Mouse (Mus musculus) right cerebral cortex, adult 18-20 months (tissue): ENCODE data around the gene Rpl13a.
"Not testable (repeated sequence)": the region's sequence is repeated elsewhere in the genome, so short reads cannot be mapped to it uniquely, and the experiment has no call there.

Experiments used
- DNase-seq: peaks from one replicate; pipeline ENCODE4 v3.0.0; 2022; ENCODE audit warnings: mixed read lengths

Rpl13a gene

DNA sequence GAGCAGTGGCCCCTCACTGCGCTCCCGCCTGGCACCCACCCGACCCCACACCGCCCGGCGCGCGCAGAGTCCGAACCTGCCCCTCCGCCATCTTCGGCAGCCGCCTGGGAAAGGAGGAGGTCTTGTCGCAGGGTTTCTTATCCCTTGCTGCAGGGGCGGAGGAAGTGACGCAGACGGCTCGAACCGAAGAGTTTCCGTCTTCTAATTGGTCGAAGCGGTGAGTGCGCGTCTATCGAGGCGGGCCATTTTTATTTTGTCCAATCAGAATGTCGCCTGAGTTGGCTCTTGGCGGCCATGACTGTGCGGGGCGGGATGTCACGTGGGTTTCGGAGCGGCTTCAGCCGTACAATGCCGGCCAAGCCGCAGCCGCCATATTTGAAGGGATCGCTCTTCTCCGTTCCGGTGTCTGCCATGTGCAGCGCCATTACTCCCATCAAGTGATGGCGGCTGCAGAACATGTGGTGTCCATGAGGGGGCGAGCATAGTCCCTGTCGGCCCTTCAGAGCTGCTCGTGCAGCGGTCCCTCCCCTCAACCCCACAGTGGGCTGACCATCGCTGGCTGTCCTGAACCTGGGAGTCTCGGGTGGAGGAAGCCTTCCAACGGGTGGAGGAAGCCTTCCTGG, at the start of gene Rpl13a:
Gene Rpl13a (minus strand): TSS at position 138 of the 623 bp plus-strand sequence.
- peak; percentile 100 for DNase-seq

DNA sequence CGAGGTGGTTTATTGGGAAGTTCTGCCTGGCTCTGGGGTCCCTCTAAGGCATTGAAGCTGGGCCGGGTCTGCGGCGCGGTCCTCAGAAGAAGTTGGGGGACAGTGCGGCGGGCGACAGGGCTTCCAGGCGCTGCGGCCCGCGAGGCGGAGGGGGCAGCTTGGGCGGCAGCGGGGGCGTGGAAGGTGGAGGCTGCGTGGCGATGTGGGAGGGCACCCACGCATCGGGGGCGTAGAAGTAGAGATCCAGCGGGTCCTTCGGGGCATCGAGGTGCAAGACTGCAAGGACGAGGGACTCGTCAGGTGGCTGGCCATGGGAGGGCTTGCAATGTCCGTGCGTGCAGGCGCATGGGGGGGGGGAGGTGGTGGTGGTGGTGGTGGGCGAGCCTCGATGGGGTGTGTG, 47.8 kb upstream of the Rpl13a start:
- no peak for DNase-seq

DNA sequence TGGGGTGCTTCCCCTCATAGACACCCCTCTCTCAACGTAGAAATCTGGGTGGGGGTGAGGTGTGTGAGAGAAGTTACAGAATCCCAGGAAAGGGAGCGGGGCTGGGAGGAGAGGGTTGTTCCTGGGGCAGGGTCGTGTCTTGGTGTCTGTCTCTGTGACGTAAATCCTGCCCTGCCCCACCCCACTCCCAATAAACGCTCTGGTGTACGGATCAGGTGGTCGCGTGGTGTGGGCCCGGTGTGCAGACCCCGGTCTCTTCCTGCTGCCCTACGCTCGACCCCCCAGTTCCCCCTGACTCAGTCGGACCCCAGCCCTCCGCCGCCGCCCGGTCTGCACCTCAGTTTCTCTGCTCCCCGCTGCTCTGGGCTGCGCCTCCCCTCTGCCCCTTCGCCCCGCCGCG, 47.4 kb upstream of the Rpl13a start:
- no peak for DNase-seq

DNA sequence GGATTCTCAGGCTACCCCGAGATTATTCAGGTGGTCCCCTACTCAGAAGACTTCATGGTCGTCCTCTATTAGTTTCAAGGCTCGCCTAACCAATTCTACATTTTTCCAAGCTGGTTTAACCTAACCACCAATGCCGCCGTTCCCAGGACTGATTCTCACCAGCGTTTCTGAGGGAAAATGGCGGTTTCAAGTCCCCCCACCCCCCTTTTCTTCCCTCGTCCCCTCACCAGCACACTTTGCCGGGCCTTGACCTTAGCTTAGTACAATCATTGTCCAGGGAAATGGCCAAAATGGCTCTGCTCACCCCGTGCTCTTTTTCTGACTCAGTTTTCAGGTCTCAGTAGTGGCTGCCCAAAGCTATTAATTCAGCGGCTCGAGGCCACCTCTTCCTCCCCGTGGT, 46.8 kb upstream of the Rpl13a start:
- no peak for DNase-seq

DNA sequence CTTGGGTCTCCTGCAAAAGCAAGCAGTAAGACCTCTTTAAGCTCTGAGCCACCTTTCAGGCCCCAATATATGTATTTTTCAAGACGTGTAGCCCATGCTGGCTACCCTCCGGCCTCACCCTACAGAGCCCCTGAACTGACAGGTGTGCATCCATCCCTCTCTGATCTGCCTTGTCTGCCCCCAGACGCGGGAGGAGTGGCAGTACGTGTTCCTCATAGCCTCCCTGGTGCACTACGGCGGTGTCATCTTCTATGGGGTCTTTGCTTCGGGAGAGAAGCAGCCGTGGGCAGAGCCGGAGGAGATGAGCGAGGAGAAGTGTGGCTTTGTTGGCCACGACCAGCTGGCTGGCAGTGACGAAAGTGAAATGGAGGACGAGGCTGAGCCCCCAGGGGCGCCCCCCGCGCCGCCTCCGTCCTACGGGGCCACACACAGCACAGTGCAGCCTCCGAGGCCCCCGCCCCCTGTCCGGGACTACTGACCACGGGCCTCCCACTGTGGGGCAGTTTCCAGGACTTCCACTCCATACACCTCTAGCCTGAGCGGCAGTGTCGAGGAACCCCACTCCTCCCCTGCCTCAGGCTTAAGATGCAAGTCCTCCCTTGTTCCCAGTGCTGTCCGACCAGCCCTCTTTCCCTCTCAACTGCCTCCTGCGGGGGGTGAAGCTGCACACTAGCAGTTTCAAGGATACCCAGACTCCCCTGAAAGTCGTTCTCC, 46.2 kb upstream of the Rpl13a start:
- no peak for DNase-seq

DNA sequence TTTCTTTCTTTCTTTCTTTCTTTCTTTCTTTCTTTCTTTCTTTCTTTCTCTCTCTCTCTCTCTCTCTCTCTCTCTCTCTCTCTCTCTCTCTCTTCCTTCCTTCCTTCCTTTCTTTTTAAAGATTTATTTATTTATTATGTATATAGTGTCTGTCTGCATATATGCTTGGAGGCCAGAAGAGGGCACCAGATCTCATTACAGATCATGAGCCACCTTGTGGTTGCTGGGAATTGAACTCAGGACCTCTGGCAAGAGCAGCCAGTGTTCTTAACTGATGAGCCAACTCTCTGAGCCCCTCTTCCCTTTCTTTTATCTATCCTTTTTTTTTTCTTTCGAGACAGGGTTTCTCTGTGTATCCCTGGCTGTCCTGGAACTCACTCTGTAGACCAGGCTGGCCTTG, 45.2 kb upstream of the Rpl13a start:
- DNase-seq: not testable (repeated sequence)

DNA sequence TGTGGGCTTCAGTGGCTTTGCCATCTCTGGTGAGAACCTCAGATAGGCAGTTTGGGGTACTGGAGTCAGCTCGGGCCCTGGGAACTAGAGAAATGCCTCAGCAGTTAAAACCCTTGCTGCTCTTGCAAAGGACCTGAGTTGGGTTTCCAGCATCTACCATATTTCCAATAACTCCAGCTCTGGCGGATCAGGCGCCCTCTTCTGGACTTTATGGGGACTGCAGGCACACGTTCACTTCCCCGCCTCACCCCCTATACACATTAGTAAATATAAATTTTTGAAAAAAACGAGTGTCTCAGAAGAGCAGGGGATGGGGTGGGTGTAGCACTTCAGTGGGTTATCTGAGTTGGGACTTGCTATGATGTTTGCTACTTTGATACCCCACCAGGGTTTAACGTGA, 44.4 kb upstream of the Rpl13a start:
- no peak for DNase-seq

DNA sequence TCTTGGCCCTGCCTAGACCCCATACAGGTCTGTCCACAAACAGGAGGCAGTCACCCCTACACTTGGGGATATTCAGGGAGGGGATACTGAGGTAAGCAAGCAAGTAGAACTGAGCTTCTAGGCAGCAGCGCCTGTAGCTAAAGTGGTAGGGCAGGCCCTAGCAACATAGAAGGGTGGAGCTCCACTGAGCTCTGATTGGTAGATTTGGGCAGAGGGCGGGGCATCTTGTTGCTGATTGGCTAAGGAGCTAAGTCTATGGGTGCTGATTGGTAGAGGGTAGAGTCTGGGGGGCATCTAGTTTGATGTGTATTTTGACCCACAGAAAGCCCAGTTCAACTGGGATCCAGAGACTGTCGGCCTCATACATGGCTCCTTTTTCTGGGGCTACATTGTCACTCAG, 40.9 kb upstream of the Rpl13a start:
- DNase-seq: peak; percentile 65

DNA sequence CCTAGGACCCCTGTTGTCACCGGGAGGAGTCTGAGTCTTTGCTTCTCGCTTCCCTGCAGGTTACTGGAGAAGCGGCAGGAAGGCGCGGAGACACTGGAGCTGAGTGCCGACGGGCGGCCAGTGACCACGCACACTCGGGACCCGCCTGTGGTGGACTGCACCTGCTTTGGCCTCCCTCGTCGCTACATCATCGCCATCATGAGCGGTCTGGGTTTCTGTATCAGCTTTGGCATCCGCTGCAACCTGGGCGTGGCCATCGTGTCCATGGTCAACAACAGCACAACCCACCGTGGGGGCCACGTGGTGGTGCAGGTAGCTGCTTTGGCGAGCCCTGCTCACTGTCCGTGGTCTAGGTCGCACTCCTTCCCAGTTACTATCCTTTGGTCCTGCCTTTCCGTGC, 40.1 kb upstream of the Rpl13a start:
- DNase-seq: no peak

DNA sequence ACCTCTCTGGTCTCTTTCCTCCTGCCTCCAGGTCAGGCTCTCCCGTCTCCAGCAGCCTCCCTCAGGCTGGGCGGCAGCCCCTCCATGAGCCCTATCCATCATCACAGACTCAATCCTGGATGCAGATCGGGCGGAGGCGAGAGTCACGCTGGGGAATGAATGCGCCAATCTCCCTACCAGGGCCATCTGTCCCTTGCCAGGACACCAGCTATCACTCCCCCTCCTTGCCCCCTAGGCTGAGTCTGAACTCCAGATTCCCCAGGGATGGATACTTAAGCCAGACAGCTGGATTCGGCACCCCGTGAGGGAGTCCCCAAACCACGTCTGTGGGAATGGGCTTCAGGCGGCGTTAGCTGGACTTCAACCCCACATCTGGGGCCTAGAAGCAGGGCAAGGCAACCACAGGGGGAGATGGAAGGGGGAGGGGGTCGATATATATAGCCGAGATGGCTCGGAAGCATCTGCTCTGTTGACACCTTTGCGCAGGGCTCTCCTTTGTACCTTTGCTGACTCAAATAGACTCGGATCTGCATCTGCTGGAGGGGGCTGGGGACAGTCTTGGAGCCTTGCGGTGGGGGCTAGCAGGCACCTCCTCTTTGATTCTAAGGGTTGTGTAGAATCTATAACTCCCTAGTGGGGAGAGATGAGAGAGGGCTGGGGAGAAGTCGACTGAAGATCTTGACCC, 39.3 kb upstream of the Rpl13a start:
- peak; percentile 73 for DNase-seq

DNA sequence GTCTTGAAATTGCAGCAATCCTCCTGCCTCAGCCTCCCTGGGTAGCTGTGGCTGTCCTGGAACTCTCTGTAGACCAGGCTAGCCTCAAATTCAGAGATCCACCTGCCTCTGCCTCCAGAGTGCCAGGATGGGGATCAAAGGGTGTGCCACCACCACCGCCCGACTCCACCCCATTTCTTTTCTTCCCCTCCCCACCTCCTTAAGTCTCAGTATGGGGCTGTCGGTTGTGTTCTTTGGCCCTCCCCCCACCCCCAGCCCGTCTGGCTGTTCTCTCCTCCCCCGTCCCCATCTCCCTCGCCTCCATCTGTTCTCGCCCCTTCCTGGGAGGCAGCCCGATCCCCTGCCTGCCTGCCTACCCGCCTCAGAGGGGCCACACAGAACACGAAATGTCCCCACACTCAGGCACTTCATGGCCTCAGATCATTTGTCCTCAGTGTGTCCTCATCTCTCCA, 38.4 kb upstream of the Rpl13a start:
- DNase-seq: peak; percentile 73

DNA sequence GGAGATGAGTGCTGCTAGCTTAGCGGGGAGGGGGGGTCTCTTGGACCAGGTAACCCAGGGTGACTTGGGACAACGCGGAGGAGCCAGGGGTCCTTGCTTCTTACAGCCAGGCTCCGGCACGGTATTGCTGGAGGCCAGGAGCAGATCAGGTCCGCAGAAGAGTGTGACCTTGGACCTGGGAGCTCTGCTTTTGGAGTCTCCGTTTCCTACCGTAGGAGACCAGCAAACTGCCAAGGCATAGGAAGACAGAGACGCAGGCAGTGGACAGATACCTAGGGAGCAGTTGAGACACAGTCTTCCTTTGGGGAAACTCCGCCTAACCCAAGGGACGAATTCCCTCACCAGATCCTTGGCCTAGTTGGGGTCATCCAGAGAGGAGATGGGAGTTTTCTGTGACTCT, 37.1 kb upstream of the Rpl13a start:
- DNase-seq: no peak

DNA sequence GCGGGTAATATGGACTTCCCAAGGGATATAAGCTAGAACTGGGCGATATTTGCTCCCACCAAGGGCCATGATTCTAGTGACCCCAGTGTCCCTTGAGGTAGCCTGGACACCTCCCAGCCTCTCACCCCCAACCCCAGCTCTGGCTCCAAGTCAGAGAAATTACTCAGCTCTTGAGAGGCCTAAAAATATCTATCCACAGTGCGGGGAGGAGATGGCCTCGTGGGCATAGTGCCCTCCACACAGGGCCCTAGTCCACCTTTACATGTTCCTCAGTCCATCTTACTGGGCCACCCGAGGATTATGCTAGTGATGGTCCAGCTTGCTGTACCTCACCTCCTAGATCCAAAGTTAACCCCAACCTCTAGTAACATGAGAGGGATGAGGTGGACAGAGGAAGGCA, 36.3 kb upstream of the Rpl13a start:
- peak; percentile 32 for DNase-seq

DNA sequence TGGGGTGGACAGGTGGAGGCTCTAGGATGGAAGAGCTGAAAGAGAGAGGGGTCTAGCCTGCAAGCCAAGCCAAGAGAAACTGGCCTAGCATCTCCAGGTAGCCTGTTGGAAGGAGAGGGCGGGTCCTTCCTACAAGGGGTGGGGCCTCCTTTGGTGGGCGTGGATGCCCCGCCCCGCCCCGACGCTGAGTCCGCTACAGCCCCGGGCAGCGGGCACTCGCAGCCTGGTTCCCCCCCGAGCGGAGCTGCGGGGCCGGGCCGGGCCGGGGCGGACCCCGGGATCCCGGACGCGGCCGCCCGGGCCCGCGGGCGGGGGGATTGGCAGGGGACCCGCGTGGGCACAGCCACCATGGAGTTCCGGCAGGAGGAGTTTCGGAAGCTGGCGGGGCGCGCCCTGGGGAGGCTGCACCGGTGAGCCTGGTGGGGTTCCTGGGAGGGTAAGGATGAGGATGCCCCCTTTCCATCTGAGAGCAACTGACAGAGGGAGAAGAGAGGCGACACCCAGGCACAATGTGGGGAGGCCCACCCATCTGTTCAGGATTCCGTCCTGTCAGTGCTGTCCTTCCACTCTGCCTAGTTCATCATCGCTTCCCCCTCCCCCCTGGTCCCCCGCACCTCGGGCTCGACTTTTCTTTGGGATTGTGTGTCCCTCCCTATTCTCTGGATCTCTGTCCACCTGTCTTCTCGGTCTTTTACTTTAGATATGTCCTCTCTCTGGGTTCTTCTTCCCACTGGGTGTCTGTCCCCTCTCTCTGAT, 35.4 kb upstream of the Rpl13a start, which contains the start of gene Slc17a7:
Gene Slc17a7 (plus strand): TSS at position 215 of the 756 bp plus-strand sequence.
- DNase-seq: peak; percentile 67

DNA sequence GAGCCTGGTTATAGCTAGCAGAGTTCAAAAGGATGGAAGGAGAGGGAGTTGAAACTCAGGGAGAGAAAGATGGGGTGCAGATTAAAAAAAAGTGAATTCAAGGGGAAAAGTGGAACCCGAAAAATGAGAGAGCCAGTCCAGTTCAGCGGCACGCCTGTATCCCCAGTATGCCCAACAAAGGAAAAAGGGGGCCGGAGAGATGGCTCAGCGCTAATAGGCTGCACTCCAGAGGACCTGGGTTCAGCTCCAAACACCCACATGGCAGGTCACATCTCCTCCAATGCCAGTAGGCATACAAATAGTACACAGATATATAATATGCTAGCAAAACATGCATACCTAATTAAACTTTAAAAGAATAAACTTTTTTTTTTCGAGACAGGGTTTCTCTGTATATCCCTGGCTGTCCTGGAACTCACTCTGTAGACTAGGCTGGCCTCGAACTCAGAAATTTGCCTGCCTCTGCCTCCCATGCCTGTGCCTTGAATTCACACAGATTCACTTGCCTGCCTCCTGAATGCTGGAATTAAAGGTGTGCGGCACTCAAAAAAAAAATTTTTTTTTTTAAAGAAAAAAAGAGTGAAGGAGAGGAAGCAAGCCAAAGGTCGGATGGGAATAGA, 34.5 kb upstream of the Rpl13a start:
- no peak for DNase-seq

DNA sequence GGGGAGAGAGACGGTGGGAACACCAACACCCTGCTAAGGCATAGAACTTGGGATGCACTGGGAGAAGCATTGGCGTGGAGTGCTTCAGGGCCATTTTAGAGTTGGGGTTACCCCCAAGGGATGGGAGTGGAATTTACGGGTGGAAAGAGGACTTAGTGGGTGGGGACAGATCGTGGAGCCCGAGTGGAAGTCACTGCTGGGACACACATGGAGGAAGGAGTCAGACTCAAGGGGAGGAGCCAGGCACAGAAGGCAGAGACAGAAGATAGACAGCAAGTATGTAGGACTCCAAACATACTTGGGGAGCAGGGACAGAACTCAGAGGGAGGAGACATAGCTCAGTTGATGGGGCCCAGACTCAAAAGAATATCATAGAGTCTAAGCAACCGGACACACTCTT, 34.0 kb upstream of the Rpl13a start:
- no peak for DNase-seq

DNA sequence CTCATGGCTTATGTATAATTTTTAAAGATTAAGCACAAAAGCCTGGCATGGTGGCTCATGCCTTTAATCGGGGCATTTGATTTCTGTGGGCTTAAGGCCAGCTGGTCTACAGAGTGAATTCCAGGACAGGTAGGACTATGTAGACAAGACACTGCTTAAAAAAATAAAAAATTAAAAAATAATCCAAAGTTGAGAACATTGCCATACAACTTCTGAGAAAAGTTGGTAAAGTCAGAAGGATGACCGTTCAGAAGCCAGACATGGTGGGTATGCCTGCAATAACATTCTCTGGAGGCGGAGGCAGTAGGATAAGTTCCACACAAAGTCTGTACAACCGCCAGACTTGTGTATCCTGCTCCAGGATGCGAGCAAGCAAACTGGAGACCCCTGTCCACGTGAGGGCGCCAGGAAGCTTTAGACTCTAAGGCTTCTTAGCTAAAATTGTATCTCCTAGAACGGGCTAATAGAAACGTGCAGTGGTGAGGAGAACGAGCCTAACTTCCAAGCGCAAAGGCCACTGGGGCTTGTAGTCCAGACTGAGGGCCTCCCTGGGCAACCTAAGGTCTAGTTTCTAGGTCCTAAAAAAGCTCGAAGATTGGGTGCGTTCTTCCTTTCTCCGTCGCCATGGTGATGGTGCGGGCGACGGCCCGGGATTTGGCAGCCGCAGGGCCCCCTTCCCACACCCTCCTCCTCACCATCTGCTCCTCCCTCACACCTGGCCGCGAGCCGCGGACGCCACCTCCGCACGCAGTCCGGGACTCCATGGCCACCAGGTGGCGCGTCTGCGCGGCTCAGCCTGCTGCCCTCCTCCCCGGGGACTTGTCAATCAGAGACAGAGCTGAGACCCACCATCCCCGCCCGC, 33.3 kb upstream of the Rpl13a start:
- peak; percentile 94 for DNase-seq

DNA sequence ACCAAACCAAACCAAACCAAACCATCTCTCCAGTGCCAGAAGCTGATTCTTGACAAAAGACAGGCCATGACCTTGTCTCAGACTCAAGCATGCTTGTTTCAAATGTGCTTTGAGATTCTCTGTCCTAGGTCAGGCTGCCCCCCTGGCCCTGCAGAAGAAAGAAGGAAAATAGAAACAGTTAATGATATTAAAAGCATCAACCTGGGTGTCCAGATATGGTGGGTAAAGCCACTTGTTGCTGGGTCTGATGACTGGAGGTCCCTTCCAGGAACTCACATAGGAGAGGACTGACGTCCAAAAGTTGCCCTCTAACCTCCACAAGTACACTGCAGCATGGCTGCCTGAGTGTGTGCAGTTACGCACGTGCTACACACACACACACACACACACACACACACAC, 32.3 kb upstream of the Rpl13a start:
- no peak for DNase-seq

DNA sequence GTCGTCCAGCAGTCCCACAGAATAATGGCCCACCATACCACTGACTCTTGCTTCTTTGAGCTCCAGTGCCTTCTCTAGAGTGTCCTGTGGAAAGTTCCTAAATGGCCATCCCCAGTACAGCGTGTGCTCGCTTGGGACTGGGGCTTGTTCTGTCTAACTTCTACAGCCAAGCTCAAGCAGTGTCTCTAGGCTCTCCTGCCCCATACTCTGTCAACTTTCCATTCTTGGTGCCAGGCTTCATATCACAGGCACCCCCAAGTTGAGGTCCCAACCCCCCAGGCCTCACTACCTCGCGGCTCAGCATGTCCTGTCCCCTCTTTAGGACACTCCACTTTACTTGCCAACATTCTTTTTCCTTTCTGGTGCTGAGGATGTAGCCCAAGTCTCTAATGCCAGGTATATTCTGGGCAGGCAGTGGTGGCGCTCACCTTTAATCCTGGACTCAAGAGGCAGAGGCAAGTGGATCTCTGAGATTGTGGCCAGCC, 31.8 kb upstream of the Rpl13a start:
- DNase-seq: no peak

DNA sequence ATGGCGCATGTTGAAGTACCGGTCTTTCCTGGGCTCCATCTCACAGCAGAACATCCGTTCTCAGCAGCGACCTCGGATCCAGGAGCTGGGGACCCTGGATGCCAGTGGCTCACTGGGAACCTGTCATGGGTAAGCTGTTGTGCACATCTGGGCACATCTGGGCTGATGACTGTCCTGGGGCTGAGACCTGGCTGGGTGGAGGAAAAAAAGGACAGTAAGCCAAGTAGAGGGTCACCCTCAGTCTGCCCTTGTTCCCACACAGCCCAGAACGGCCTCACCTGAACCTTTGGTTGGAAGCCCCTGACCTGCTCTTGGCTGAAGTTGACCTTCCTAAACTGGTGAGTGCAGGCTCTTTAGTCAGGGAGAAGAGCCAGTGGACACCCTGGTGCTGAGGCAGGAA, 30.4 kb upstream of the Rpl13a start:
- DNase-seq: no peak

DNA sequence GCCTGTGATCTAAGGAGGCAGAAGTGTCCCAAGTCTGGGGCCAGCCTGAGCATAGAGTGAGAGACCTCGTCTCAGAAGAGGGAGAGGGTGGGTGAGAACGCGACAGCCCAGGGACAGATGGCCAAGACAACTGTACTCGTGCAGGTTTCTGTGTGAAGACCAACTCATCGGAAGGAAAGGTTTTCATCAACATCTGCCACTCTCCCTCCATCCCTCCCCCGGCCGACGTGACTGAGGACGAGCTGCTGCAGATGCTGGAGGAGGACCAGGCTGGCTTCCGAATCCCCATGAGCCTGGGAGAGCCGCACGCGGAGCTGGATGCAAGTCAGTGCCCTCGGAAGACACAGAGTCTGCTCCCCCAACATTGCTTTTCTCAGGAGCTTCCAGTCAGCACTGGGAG, 28.9 kb upstream of the Rpl13a start:
- DNase-seq: peak; percentile 75

DNA sequence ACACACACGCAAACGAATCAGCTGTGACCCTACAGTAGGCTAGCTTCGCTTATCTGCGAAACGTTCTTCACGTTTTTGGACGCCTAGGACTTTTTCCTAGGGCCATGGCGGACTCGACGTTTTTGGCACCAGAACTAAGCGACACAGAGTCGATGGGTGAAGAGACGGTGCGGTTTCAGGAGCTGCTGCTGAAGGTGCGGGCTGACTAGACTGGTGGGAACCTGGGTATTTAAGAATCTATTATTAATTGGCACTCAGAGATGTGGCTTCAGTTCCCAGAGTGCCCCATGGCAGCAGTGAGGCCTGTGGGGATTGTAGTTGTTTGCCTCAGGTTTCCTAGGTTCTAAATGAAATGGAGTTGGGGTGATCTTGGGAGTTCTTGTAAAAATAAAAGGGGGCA, 27.6 kb upstream of the Rpl13a start:
- no peak for DNase-seq
